Mouse (Mus musculus) adrenal gland, postnatal 4 days (tissue): ENCODE measurements around the gene Rab13. TPM values are rescaled to one million over a fixed set of nuclear protein-coding genes. Genes with fewer than 3 reads are reported as not detected.
"Not testable (repeated sequence)": the region's sequence is repeated elsewhere in the genome, so short reads cannot be mapped to it uniquely, and the experiment has no call there.

Source experiments
- DNase-seq, 2 experiments: peaks; one replicate each; pipeline ENCODE4 v3.0.0; 2021 to 2022; ENCODE audit warnings: low spot score in 2 of 2, mixed read lengths in 2 of 2
- total RNA-seq, 2 experiments: library from RNA; stranded (reverse); gene quantifications; 2 replicates each; pipeline ENCODE4 v1.2.3; 2021

The Rab13 gene
- total RNA-seq, 2 experiments from 2014 or later = 52.7 to 56.4 TPM

DNA sequence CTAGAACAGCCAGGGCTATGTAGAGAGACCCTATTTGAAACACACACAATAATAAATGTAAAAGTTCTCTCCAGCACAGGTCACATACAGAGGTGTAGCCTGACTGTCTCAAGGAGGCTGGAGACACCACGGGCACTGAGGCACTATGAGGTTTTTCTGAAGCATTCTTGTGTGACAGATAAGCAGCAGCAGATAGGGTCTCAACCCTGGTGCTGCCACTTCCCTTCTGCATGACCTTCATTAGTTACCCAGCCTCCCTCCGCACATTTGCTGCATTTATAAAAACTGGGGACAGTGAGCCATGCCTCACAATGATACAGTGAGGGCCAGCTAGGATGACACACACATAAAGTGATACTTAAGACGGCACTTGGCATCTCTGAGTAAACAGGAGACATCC is 9.4 kb downstream of the Rab13 start:
- no peak for DNase-seq

DNA sequence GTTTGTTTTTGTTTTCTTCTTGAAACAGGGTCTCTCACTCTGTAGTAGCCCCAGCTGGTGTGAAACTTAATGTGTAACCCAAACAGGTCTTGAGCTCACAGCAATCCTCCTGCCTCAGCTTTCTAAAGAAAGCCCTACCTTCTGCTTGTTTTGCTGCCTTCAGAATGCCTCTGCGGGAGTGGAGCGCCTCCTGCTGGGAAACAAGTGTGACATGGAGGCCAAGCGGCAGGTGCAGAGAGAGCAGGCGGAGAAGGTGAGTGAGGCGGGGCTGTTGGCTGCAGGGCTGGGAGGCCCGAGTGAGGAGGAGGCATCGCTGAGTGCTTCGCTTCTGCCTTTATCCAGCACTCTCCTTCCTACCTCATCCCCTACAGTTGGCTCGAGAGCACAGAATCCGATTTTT is 10.8 kb downstream of the Rab13 start:
- DNase-seq = no peak

- no peak for DNase-seq
These were observed 17.6 kb downstream of the Rab13 start for GRCm38 (mm10) chr3:90231075-90231474.

- peak; percentile 66 to 86 for DNase-seq
These were observed 18.2 kb downstream of the Rab13 start, which contains the start of gene Jtb for GRCm38 (mm10) chr3:90231507-90232333. Gene Jtb (plus strand): TSS chr3:90231597.

- no peak for DNase-seq
These were observed 27.8 kb downstream of the Rab13 start for GRCm38 (mm10) chr3:90241251-90241650.

DNA sequence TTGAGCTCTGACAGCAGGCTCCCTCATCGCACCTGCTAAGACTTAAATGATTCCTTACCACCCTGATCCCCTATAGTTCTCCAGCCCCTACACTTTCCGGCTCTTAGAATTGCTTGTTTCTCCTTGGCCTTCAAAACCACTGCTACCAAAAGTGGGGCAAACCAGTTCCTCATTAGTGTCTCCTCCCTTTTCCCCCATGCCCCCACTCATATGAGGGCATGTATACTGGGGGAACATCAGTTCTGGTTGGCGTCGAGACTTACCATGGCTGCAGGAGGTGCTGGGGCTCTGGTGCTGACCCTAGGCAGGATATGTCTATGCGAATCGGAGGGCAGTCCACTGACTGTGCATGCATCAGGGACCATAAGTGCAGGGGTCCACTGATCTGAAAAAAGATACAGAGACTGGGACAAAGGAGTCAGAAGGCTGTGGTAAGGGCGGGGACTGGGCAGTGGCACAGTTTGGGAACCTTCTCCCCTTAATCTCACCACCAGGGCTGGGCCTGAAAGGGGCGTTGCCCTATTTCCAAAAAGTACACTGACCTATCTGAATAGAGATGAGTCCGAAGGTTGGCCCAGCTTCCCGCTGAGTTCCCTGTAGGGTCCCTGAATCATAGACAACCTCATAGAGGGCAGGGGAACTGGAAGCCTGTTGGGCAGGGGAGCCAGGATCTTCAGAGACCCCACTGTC is 28.3 kb downstream of the Rab13 start:
- DNase-seq = no peak

GRCm38 (mm10) chr3:90242984-90243775 is 29.7 kb downstream of the Rab13 start, which contains the start of gene Creb3l4:
Gene Creb3l4 (minus strand): TSS chr3:90243512.
- DNase-seq = no peak

DNA sequence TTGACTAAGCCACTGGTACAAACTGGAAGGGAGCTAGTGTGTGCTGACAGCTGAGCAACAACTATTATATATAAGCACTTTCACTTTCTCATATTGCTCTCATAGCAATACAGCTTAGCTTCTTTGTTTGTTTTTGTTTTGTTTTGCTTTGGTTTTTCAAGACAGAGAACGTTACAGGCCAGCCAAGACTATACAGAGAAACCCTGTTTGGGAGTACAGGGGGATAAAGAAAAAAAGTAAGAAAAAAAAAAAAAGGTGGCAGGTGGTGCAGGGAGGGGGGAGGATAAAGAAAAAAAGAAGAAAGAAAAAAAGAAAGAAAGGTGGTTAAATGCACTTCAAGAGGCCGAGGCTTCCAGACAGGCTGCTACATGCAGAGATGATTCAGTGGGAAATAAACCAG is 31.9 kb downstream of the Rab13 start:
- no peak for DNase-seq

GRCm38 (mm10) chr3:90247630-90247959 is 34.1 kb downstream of the Rab13 start:
- DNase-seq = no peak

DNA sequence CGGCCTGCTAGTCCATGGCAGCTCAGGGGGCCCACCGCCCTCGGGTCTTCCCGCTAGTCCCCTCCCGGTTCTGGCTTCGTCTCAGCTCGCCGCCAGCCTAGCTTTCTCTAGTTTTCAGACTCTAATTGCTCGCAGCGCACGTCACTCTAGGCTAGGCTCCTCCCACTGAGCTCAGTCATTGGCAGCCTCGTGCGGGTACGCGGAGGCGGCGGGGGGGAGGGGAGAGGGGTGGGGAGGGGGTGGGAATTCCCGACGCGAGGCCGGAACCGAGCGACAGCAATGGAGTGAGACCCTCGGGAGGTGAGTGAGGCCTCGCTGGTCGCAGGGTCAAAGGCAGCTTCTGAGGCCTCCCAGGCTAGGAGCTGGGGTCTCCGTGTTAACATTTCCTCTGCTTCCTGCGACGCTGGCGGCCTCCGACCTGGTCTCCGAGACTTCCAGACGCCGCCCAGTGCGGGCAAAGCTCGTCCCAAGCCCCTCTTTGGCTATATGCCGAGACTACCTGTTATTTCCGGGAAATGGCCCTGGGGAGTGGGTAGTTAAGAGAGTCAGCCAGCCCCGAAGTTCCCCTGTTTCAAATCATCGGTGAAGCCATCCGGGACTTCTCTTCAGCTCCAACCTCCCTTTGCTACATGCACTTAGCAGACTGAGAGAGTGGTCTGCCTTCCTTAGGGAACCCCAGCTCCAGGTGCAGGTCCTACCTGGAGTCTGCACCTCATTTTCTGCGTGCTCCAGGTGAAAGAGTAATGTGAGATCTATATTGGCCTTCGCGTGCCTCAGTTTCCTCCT is 34.7 kb downstream of the Rab13 start, which contains the start of gene Slc39a1:
Slc39a1 (plus strand) TSS at position 213 of the 786 bp plus-strand sequence.
- peak; percentile 60 to 83 for DNase-seq

DNA sequence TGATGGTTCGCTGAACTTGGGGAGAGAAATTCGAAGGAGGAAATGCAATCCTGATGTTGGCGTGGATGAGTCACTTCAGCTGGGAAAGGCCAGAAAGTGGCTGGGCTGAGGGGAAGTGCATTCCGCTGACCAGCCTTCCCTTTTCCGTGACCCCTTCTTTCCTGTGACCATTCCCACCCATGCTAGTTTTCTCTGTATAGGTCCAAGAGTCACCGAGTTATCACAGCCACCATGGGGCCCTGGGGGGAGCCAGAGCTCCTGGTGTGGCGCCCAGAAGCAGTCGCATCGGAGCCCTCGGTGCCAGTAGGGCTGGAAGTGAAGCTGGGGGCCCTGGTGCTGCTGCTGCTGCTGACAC is 35.2 kb downstream of the Rab13 start:
- DNase-seq = no peak

- DNase-seq = no peak
These were observed 37.3 kb downstream of the Rab13 start for GRCm38 (mm10) chr3:90250791-90251190.

DNA sequence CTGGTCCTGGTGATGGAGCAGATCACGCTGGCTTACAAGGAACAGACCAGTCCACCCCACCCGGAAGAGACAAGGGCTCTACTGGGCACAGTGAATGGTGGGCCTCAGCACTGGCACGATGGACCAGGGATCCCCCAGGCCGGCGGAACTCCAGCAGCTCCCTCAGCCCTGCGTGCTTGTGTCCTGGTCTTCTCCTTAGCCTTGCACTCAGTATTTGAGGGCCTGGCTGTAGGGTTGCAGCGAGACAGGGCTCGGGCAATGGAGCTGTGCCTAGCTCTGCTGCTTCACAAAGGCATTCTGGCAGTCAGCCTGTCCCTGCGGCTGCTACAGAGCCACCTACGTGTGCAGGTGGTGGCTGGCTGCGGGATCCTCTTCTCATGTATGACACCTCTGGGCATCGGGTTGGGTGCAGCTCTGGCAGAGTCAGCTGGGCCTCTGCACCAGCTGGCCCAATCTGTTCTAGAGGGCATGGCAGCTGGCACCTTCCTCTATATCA is 38.3 kb downstream of the Rab13 start:
- DNase-seq = not testable (repeated sequence)

GRCm38 (mm10) chr3:90252659-90253058 is 39.2 kb downstream of the Rab13 start:
- not testable (repeated sequence) for DNase-seq

DNA sequence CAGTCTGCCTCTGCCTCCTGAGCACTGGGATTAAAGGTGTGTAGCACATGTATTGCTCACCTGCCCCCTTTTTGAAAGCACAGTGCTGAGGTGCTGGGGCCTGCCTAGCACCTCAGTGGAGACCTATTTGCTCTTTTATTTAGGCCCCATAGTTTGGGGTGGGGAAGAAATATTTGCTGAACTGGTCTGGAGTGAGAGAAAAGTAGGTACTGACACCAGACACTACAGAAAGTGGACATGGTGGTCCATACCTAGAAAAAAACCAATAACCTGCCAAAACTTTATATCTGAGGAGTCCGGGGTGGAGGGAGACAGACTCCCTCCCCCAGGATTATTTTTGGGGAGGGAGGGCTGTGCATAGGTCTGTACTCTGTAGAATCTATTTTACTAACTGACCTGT is 39.7 kb downstream of the Rab13 start:
- not testable (repeated sequence) for DNase-seq

GRCm38 (mm10) chr3:90253653-90254418 is 40.3 kb downstream of the Rab13 start, which contains the start of gene Crtc2:
Gene Crtc2 (plus strand): TSS chr3:90254163.
- DNase-seq = peak; percentile 54 to 89

GRCm38 (mm10) chr3:90254419-90255193 is 41.1 kb downstream of the Rab13 start:
- DNase-seq = no peak

- DNase-seq = no peak
These were observed 41.7 kb downstream of the Rab13 start for GRCm38 (mm10) chr3:90255194-90255565.

DNA sequence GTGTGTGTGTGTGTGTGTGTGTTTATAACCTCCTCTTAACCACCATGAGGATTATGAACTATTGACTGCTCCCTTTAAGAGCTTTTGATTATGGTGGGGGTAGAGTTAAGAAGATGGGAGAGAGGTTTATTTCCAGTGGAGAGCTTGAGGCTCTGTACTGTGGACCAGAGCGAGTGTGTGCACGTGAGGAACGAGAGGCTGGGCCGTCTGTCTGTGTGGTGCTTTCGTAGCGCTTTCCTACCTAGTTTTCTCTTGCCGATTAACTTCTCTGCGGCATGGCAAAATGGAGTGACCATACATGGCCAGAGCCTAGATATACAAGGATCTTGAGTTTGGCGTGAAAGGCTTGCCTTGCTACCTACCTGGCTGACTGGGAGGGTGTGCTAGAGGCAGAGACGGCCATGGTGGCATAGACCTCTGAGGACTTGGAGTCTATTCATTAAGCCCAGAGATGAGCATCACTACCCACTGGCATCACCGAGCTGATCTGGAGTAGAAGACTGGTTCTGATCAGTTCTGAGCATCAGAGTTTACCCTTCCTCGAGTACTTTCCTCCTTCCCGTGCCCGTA is 42.4 kb downstream of the Rab13 start:
- no peak for DNase-seq
